Mouse (Mus musculus): Measurements from ENCODE around the gene St6galnac3. TPM values are rescaled to one million over a fixed set of nuclear protein-coding genes. Genes with fewer than 3 reads are reported as not detected.
A peak's percentile ranks its signal among the peaks of the same experiment; 100 is the strongest.

The St6galnac3 gene
- polyA plus RNA-seq, 1 experiment from 2014 or later: 34.1 TPM

DNA sequence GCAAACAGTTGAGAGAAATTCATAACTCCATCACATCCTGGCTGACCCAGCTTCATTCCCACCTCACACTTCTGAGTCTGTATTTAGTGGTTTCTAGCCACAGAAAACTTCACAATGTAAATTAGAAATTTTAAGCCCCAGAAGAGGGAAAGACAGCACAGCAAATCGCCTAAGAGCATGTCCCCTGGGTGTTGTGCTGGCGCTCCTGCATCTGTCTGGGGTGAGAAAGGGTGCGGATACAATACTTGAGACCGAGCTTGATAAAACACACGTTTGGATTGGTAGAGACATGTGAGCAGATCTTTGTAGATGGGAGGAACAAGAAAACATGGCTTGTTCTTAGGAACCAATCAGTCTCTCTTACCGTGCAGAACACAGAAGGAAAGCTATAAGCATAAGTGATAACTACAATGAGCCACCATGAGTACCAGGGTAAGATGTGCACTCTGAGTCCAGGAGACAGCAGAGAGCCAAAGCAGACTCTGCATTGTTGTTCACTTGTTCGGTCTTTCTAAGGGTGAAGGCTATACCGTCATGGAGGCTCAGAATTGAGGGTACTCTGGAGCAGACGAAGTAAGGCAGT is 214.8 kb downstream of the St6galnac3 start:
- 81% methylated on average over 9 of the region's 9 CpGs for WGBS
- Histone ChIP-seq H3K27ac (ENCODE audit: low read depth) (no peak overlapping the region), H3K9me3 (ENCODE audit: low read depth, low read length) (no peaks in the 10 kb centered on the region), H3K36me3 (ENCODE audit: insufficient read depth) (no peaks in the 10 kb centered on the region), H3K4me1 (ENCODE audit: insufficient read depth) (peaks cover 3% of the 10 kb centered on the region; the same call in 1 of the 2 replicates), H3K4me2 (no peak overlapping the region), H3K27me3 (ENCODE audit: insufficient read depth, low read length) (no peaks in the 10 kb centered on the region), H3K9ac (no peak overlapping the region), H3K4me3 (ENCODE audit: low read depth, low read length) (no peak overlapping the region)
- no peak for ATAC-seq (ENCODE audit: insufficient read depth)
- DNase-seq: no peak
- no peak for TF ChIP-seq CTCF (IDR thresholded peaks at IDR 0.05; ENCODE audit: low read depth)

- no peaks in the 10 kb centered on the region for H3K36me3 ChIP-seq (ENCODE audit: insufficient read depth)
- no peak for DNase-seq
- no peaks in the 10 kb centered on the region for H3K27me3 ChIP-seq (ENCODE audit: insufficient read depth, low read length)
- no peak overlapping the region for H3K4me3 ChIP-seq (ENCODE audit: low read depth, low read length)
- no peak for ATAC-seq (ENCODE audit: insufficient read depth)
- no peaks in the 10 kb centered on the region for H3K9me3 ChIP-seq (ENCODE audit: low read depth, low read length)
- TF ChIP-seq CTCF (IDR thresholded peaks at IDR 0.05; ENCODE audit: low read depth): no peak
- peaks cover 3% of the 10 kb centered on the region; the same call in 1 of the 2 replicates for H3K4me1 ChIP-seq (ENCODE audit: insufficient read depth)
- no peak overlapping the region for H3K27ac ChIP-seq (ENCODE audit: low read depth)
- WGBS: 61% methylated on average over 4 of the region's 4 CpGs
- H3K4me2 ChIP-seq: no peak overlapping the region
- H3K9ac ChIP-seq: no peak overlapping the region
These were observed 215.3 kb downstream of the St6galnac3 start for GRCm38 (mm10) chr3:153509643-153510042.

- H3K27me3 ChIP-seq (ENCODE audit: insufficient read depth, low read length): no peaks in the 10 kb centered on the region
- peaks cover 3% of the 10 kb centered on the region; the same call in 1 of the 2 replicates for H3K4me1 ChIP-seq (ENCODE audit: insufficient read depth)
- TF ChIP-seq CTCF (IDR thresholded peaks at IDR 0.05; ENCODE audit: low read depth): no peak
- H3K4me2 ChIP-seq: no peak overlapping the region
- DNase-seq (no peak), ATAC-seq (ENCODE audit: insufficient read depth) (no peak)
- no peaks in the 10 kb centered on the region for H3K9me3 ChIP-seq (ENCODE audit: low read depth, low read length)
- H3K4me3 ChIP-seq (ENCODE audit: low read depth, low read length): no peak overlapping the region
- no peaks in the 10 kb centered on the region for H3K36me3 ChIP-seq (ENCODE audit: insufficient read depth)
- H3K27ac ChIP-seq (ENCODE audit: low read depth): no peak overlapping the region
- H3K9ac ChIP-seq: no peak overlapping the region
- 84% methylated on average over 3 of the region's 3 CpGs for WGBS
These were observed 215.9 kb downstream of the St6galnac3 start for GRCm38 (mm10) chr3:153509029-153509428.

DNA sequence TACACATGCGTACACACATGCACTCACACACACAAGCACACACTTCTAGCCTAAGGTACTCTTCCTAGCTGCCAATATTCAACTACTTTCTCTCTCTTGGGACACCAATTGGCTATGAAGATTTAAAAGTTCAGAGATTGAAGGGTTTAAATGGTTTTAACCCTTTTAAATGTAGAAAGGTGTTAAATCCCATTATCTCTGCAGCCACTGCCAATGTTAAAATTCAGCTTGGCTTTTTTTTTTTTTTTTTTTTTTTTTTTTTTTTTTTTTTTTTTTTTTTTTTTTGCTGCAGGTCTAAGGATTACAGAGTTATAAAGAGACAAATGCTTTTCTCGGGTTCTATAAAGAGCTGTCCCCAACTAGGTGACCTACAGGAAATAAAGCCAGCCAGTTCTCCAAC is 216.4 kb downstream of the St6galnac3 start:
- peaks cover 3% of the 10 kb centered on the region; the same call in 1 of the 2 replicates for H3K4me1 ChIP-seq (ENCODE audit: insufficient read depth)
- H3K9ac ChIP-seq: no peak overlapping the region
- H3K9me3 ChIP-seq (ENCODE audit: low read depth, low read length): no peaks in the 10 kb centered on the region
- ATAC-seq (ENCODE audit: insufficient read depth): no peak
- TF ChIP-seq CTCF (IDR thresholded peaks at IDR 0.05; ENCODE audit: low read depth): no peak
- no peaks in the 10 kb centered on the region for H3K27me3 ChIP-seq (ENCODE audit: insufficient read depth, low read length)
- no peak overlapping the region for H3K27ac ChIP-seq (ENCODE audit: low read depth)
- no peak overlapping the region for H3K4me2 ChIP-seq
- 76% methylated on average over 2 of the region's 2 CpGs for WGBS
- no peak for DNase-seq
- no peaks in the 10 kb centered on the region for H3K36me3 ChIP-seq (ENCODE audit: insufficient read depth)
- H3K4me3 ChIP-seq (ENCODE audit: low read depth, low read length): no peak overlapping the region

DNA sequence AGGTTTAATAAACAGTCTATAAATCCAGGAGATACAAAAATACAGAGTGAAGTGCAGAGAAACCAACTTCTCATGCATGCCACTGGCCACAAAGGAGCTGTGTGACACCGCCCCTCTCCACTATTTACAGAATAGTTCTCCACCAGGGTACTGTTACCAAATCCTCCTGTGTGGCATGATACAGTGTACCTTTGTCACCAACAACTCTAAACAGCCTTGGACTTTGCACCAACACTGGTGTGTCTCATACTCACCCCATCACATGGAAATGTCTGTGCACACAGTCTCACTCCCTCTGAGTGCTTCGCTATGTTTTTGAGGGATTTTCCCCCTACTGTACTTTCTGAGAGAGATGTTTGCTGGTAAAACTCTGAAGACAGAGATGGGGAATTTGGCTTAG is 217.4 kb downstream of the St6galnac3 start:
- no peak overlapping the region for H3K9ac ChIP-seq
- H3K36me3 ChIP-seq (ENCODE audit: insufficient read depth): no peaks in the 10 kb centered on the region
- no peaks in the 10 kb centered on the region for H3K27me3 ChIP-seq (ENCODE audit: insufficient read depth, low read length)
- ATAC-seq (ENCODE audit: insufficient read depth) (no peak), DNase-seq (no peak)
- H3K4me2 ChIP-seq: no peak overlapping the region
- H3K9me3 ChIP-seq (ENCODE audit: low read depth, low read length): no peaks in the 10 kb centered on the region
- TF ChIP-seq CTCF (IDR thresholded peaks at IDR 0.05; ENCODE audit: low read depth): no peak
- WGBS: 90% methylated on average over 2 of the region's 2 CpGs
- peaks cover 3% of the 10 kb centered on the region; the same call in 1 of the 2 replicates for H3K4me1 ChIP-seq (ENCODE audit: insufficient read depth)
- no peak overlapping the region for H3K27ac ChIP-seq (ENCODE audit: low read depth)
- H3K4me3 ChIP-seq (ENCODE audit: low read depth, low read length): no peak overlapping the region

- no peak for TF ChIP-seq CTCF (IDR thresholded peaks at IDR 0.05; ENCODE audit: low read depth)
- Histone ChIP-seq H3K27ac (ENCODE audit: low read depth) (no peak overlapping the region), H3K4me2 (no peak overlapping the region), H3K4me1 (ENCODE audit: insufficient read depth) (no peaks in the 10 kb centered on the region), H3K4me3 (ENCODE audit: low read depth, low read length) (no peak overlapping the region), H3K36me3 (ENCODE audit: insufficient read depth) (no peaks in the 10 kb centered on the region), H3K9ac (no peak overlapping the region), H3K9me3 (ENCODE audit: low read depth, low read length) (no peaks in the 10 kb centered on the region), H3K27me3 (ENCODE audit: insufficient read depth, low read length) (no peaks in the 10 kb centered on the region)
- 82% methylated on average over 4 of the region's 4 CpGs for WGBS
- ATAC-seq (ENCODE audit: insufficient read depth) (no peak), DNase-seq (no peak)
These were observed 222.5 kb downstream of the St6galnac3 start for GRCm38 (mm10) chr3:153502488-153502887.

DNA sequence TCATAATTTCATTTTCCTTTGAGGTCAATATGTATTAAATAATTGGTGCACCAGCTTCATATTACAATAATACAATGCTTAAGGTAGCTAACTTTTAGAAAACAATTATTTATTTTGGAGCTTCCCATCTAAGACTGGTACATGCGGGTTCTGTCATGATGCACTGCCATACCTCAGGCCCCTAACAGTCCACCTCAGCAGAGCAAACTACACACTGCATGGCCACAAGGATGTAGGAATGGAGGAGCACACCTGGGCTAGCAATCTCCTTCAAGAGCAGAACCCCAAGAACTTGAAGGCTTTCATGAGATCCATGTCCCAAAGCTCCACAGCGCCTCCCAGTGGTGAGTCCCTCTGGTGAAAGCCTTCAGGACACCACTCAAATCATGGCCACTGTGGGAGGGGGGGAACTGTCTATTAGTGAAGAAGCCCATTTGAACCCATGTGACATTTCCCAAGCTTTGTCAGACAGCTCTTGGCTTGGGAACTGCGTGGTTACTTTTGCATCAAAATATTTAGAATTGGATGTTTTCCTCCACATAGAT is 223.6 kb downstream of the St6galnac3 start:
- Histone ChIP-seq H3K27me3 (ENCODE audit: insufficient read depth, low read length) (no peaks in the 10 kb centered on the region), H3K36me3 (ENCODE audit: insufficient read depth) (no peaks in the 10 kb centered on the region), H3K4me2 (no peak overlapping the region), H3K27ac (ENCODE audit: low read depth) (no peak overlapping the region), H3K9ac (no peak overlapping the region), H3K4me3 (ENCODE audit: low read depth, low read length) (no peak overlapping the region), H3K9me3 (ENCODE audit: low read depth, low read length) (no peaks in the 10 kb centered on the region), H3K4me1 (ENCODE audit: insufficient read depth) (no peaks in the 10 kb centered on the region)
- WGBS: 59% methylated on average over 3 of the region's 3 CpGs
- DNase-seq (peak; percentile 80), ATAC-seq (ENCODE audit: insufficient read depth) (no peak)
- peak; percentile 78 for TF ChIP-seq CTCF (IDR thresholded peaks at IDR 0.05; ENCODE audit: low read depth)
